Mouse (Mus musculus) liver, embryonic 18 days (tissue): ENCODE data around the gene Vmn1r201. TPM values are rescaled to one million over a fixed set of nuclear protein-coding genes. Genes with fewer than 3 reads are reported as not detected.

ENCODE experiments used
- polyA plus RNA-seq: library from polyadenylated mRNA; depleted of rRNA; stranded (reverse); fragments of >200 nt; gene quantifications from 2 replicates; pipeline ENCODE4 v1.2.3, GENCODE M21; 2012; rRNA removed

The Vmn1r201 gene
- polyA plus RNA-seq: not detected in 2 replicates

DNA sequence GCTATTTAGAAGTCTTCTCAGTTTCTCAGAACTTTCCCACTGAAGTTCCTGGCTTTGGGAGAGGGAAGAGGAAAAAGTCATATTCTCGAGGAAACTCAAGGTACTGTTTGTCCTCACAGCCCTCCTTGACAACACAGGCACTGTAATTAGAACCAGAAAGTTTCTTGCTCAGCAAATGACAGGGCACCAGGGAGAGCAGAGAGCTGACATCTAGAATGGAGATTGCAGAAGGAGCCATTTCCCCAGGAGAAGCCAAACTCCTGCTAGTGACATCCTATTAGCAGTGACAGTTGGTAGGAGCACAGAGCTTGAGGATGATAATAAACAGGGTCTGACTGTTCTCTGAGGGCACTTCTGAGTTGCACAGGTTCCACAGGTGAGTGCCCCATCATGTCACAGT is at the start of gene Vmn1r201:
Gene Vmn1r201 (plus strand): TSS at position 301 of the 400 bp plus-strand sequence.

DNA sequence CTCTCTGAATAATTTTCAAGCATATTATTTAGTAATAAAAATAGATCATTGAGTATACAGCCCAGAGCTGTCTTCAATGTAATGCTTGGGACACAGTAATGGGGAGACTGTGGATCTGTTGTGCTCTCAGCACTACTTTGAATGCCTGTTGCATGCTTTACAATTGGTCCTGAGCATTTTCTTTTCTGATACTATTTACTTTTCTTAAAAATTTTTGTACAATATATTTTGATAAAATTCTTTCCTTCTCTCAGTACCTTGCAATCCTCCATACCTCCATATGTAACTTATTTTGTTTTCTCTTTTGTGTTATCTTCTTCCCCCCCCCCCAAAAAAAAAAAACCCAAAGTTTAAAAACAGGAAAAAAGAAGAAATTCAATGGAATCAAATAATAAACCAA is 33.6 kb downstream of the Vmn1r201 start, which contains the start of gene Vmn1r202:
Gene Vmn1r202 (minus strand): TSS at position 101 of the 400 bp plus-strand sequence.

DNA sequence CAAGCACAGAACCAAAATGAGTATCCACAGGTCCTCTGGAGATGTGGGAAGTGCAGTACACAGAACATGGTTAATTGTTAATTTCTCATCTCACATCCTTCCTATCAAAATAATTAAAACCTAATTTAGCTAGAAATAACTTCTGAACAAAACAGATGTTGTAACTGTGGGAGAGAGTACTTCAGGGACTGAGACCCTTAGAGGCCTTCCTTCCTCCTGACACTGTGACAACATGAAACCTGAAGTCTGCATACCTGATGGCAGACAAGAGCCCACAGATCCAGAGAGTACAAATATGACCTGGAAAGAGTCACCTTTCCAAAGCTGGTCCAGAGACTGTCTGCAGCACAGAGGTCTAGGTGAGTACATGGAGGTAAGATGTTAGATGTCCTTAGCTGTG is 46.1 kb downstream of the Vmn1r201 start, which contains the start of gene Vmn1r203:
Gene Vmn1r203 (plus strand): TSS at position 301 of the 400 bp plus-strand sequence.

Other genes starting within 250 kb of the Vmn1r201 start
- not detected in 2 replicates for gene Vmn1r193, start 248.8 kb upstream of the Vmn1r201 start, polyA plus RNA-seq
- not detected in 2 replicates for gene Vmn1r194, start 227.7 kb upstream of the Vmn1r201 start, polyA plus RNA-seq
- gene Vmn1r195, start 201.4 kb upstream of the Vmn1r201 start, polyA plus RNA-seq: not detected in 2 replicates
- gene Vmn1r196, start 182.0 kb upstream of the Vmn1r201 start, polyA plus RNA-seq: not detected in 2 replicates
- not detected in 2 replicates for gene Vmn1r197, start 147.3 kb upstream of the Vmn1r201 start, polyA plus RNA-seq
- not detected in 2 replicates for gene Vmn1r198, start 121.6 kb upstream of the Vmn1r201 start, polyA plus RNA-seq
- gene Vmn1r199, start 92.1 kb upstream of the Vmn1r201 start, polyA plus RNA-seq: not detected in 2 replicates
- not detected in 2 replicates for gene Vmn1r200, start 81.5 kb upstream of the Vmn1r201 start, polyA plus RNA-seq
- not detected in 2 replicates for gene Vmn1r202, start 33.5 kb downstream of the Vmn1r201 start, polyA plus RNA-seq
- not detected in 2 replicates for gene Vmn1r203, start 46.2 kb downstream of the Vmn1r201 start, polyA plus RNA-seq
- not detected in 2 replicates for gene Vmn1r204, start 81.3 kb downstream of the Vmn1r201 start, polyA plus RNA-seq
- not detected in 2 replicates for gene Vmn1r205, start 121.1 kb downstream of the Vmn1r201 start, polyA plus RNA-seq
- not detected in 2 replicates for gene Vmn1r206, start 152.3 kb downstream of the Vmn1r201 start, polyA plus RNA-seq